Mouse (Mus musculus) myocyte (in vitro differentiated cells): ENCODE data around the gene Cox11. TPM values are rescaled to one million over a fixed set of nuclear protein-coding genes. Genes with fewer than 3 reads are reported as not detected.

ENCODE experiments used
- H3K27me3 ChIP-seq: one replicate; pipeline ENCODE4 v1.6.1; 2011; ENCODE audit not compliant: control insufficient read depth, insufficient read depth, insufficient read length
- H3K36me3 ChIP-seq: one replicate; pipeline ENCODE4 v1.6.1; 2011; ENCODE audit not compliant: control insufficient read depth, insufficient read depth
- H3K4me2 ChIP-seq: one replicate; pipeline ENCODE4 v1.6.1; 2011; ENCODE audit warnings: low read depth, control low read depth
- H3K4me3 ChIP-seq: one replicate; pipeline ENCODE4 v1.5.1; 2011; ENCODE audit warnings: mild to moderate bottlenecking, control low read depth, moderate library complexity
- H3K79me2 ChIP-seq: one replicate; pipeline ENCODE4 v1.6.1; 2011; ENCODE audit not compliant: control insufficient read depth, insufficient read depth
- H3ac ChIP-seq: one replicate; pipeline ENCODE4 v1.6.1; 2011; ENCODE audit not compliant: control insufficient read depth, insufficient read length
- CEBPB ChIP-seq: IDR thresholded peaks from 2 replicates; pipeline ENCODE4 v1.6.1; 2011; ENCODE audit warnings: mild to moderate bottlenecking, moderate library complexity; ENCODE audit not compliant: poor library complexity, insufficient read depth, severe bottlenecking
- E2F4 ChIP-seq: IDR thresholded peaks from one replicate; pipeline ENCODE4 v1.6.1; 2011; ENCODE audit warnings: mild to moderate bottlenecking, control low read depth, moderate library complexity; ENCODE audit not compliant: insufficient read depth
- MAX ChIP-seq: IDR thresholded peaks from one replicate; pipeline ENCODE4 v1.6.1; 2011; ENCODE audit warnings: low read depth, mild to moderate bottlenecking, control low read depth
- MYOD1 ChIP-seq, 3 experiments: IDR thresholded peaks; one replicate each; pipeline ENCODE4 v1.6.1; 2011; ENCODE audit warnings: control low read depth in 2 of 3, low read depth in 2 of 3, mild to moderate bottlenecking in 2 of 3, moderate library complexity in 1 of 3; ENCODE audit not compliant: insufficient read length in 2 of 3, control insufficient read depth in 1 of 3
- MYOG ChIP-seq, 3 experiments: IDR thresholded peaks; one replicate each; pipeline ENCODE4 v1.6.1; 2011; ENCODE audit warnings: control low read depth in 2 of 3, low read depth in 2 of 3, mild to moderate bottlenecking in 2 of 3; ENCODE audit not compliant: insufficient read length in 2 of 3, control insufficient read depth in 1 of 3, insufficient read depth in 1 of 3
- POLR2A ChIP-seq: IDR thresholded peaks from one replicate; pipeline ENCODE4 v1.6.1; 2011; ENCODE audit warnings: low read depth, mild to moderate bottlenecking, control low read depth, moderate library complexity; ENCODE audit not compliant: insufficient read length
- POLR2AphosphoS2 ChIP-seq: IDR thresholded peaks from one replicate; pipeline ENCODE4 v1.6.1; 2011; ENCODE audit warnings: low read depth, control low read depth; ENCODE audit not compliant: insufficient read length
- REST ChIP-seq: IDR thresholded peaks from one replicate; pipeline ENCODE4 v1.6.1; 2011; ENCODE audit warnings: mild to moderate bottlenecking, control low read depth, moderate library complexity; ENCODE audit not compliant: insufficient read depth, insufficient read length
- SRF ChIP-seq: IDR thresholded peaks from one replicate; pipeline ENCODE4 v1.6.1; 2011; ENCODE audit warnings: low read depth; ENCODE audit not compliant: control insufficient read depth, insufficient read length
- TCF12 ChIP-seq: IDR thresholded peaks from one replicate; pipeline ENCODE4 v1.6.1; 2011; ENCODE audit warnings: mild to moderate bottlenecking, control low read depth; ENCODE audit not compliant: poor library complexity, insufficient read depth, severe bottlenecking
- TCF3 ChIP-seq: IDR thresholded peaks from one replicate; pipeline ENCODE4 v1.6.1; 2011; ENCODE audit warnings: low read depth, control low read depth; ENCODE audit not compliant: insufficient read length
- USF1 ChIP-seq: IDR thresholded peaks from one replicate; pipeline ENCODE4 v1.6.1; 2011; ENCODE audit warnings: low read depth, mild to moderate bottlenecking, control low read depth, moderate library complexity
- polyA plus RNA-seq: library from polyadenylated mRNA; unstranded; fragments of >200 nt; fragmentation: generic; extraction: Trizol; gene quantifications from one replicate; pipeline ENCODE4 v1.2.1, GENCODE M21; 2012; ENCODE audit warnings: missing spikeins

Cox11 gene
- polyA plus RNA-seq, 1 experiment = 12.4 TPM

GRCm38 (mm10) chr11:90666144-90666757, 28.3 kb downstream of the Cox11 start:
- H3K4me3 ChIP-seq = no peak overlapping the region
- no peaks in the 10 kb centered on the region for H3K36me3 ChIP-seq
- H3K27me3 ChIP-seq = no peaks in the 10 kb centered on the region
- H3ac ChIP-seq = no peak overlapping the region
- H3K4me2 ChIP-seq = no peak overlapping the region
- H3K79me2 ChIP-seq = no peaks in the 10 kb centered on the region
- no peak for TF ChIP-seq CEBPB
- TF ChIP-seq MYOD1 (IDR thresholded peaks at IDR 0.05; ENCODE audit: control insufficient read depth in 1 of 3, insufficient read length in 2 of 3, low read depth in 2 of 3) = no peak
- TF ChIP-seq TCF12 = no peak
- TF ChIP-seq E2F4 = no peak
- TF ChIP-seq SRF = no peak
- no peak for TF ChIP-seq USF1
- TF ChIP-seq MYOG (IDR thresholded peaks at IDR 0.05; ENCODE audit: control insufficient read depth in 1 of 3, insufficient read depth in 1 of 3, insufficient read length in 2 of 3, low read depth in 2 of 3) = no peak
- TF ChIP-seq POLR2A = no peak
- TF ChIP-seq POLR2AphosphoS2 = no peak
- TF ChIP-seq REST = no peak
- no peak for TF ChIP-seq TCF3
- no peak for TF ChIP-seq MAX

DNA sequence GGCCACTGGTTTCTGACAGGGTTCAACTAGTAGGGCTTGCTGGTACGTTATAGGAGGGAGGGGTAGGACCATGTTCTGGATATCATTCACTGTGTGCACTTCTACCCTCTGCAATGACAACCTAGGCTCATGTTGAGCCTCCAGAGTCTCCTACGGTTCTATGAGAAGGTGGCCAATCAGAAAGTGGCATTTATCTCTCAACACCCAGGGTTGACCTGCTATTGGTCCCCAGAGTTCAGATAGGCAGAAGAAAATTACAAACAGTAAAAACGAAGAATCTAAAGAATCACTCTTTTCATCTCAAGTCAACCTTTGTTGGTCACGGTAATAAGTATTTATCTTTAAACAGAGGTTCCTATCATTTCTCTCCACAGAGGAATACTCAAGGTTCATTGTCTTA, 28.9 kb downstream of the Cox11 start:
- Histone ChIP-seq H3K27me3 (no peaks in the 10 kb centered on the region), H3K36me3 (no peaks in the 10 kb centered on the region), H3K4me2 (no peak overlapping the region), H3K79me2 (no peaks in the 10 kb centered on the region), H3K4me3 (no peak overlapping the region), H3ac (no peak overlapping the region)
- TF ChIP-seq TCF3 (no peak), E2F4 (no peak), MYOD1 (IDR thresholded peaks at IDR 0.05; ENCODE audit: control insufficient read depth in 1 of 3, insufficient read length in 2 of 3, low read depth in 2 of 3) (no peak), MAX (no peak), USF1 (no peak)

DNA sequence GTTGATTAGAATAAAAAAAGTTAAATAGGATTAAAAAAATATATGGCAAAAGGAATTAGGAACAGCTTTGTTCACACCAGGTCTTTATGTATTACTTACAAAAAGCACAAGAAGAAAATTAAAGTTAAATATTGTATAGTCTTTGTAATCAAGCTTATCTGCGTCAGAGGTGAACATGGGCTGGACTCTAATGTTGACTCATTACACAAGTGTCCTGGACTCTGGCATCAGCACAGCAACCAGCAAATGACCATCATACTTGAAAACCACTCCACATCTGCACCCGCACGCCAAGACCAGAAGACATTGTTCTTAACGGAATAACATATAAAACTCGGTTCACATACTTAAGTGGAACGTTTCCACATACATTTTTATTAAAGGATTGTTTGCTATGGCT, 29.4 kb downstream of the Cox11 start:
- H3K27me3 ChIP-seq = no peaks in the 10 kb centered on the region
- TF ChIP-seq REST (no peak), E2F4 (no peak), TCF12 (no peak), SRF (no peak), USF1 (no peak), TCF3 (no peak), CEBPB (no peak), MAX (no peak), POLR2A (no peak), MYOD1 (IDR thresholded peaks at IDR 0.05; ENCODE audit: control insufficient read depth in 1 of 3, insufficient read length in 2 of 3, low read depth in 2 of 3) (no peak)
- H3K4me2 ChIP-seq = no peak overlapping the region
- no peaks in the 10 kb centered on the region for H3K36me3 ChIP-seq
- no peaks in the 10 kb centered on the region for H3K79me2 ChIP-seq
- H3ac ChIP-seq = no peak overlapping the region
- no peak overlapping the region for H3K4me3 ChIP-seq

DNA sequence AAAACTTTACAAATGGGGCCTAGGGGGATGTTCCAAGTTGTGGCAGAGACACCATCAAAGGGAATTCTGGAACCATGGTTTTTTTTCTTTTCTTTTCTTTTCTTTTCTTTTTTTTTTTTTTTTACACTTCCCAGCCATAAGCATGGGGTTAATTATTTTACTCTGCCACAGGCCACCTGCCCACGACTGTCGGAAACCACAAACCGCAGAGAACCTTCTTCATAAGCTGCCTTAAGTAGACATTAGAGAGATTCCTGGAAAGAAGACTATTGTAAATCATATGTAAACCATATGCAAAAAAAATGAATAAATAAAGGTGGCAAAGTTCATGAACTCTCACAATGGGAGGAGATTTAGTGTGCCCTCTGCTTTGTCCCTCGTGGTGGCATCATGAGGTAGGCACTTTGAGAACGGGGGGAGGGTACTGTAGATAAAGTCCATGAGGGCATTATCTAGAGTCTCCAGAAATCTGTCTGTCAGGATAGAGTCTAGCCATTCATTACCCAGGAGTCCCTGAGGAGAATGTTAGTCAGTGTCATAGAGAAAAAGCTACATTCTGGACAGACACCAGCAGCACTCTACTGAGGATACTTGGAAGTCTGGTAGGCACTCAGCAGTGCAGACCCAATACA, 37.6 kb downstream of the Cox11 start:
- H3ac ChIP-seq = no peak overlapping the region
- no peak overlapping the region for H3K4me2 ChIP-seq
- no peaks in the 10 kb centered on the region for H3K27me3 ChIP-seq
- TF ChIP-seq TCF3 (no peak), SRF (no peak), POLR2A (no peak), E2F4 (no peak), MYOD1 (IDR thresholded peaks at IDR 0.05; ENCODE audit: control insufficient read depth in 1 of 3, insufficient read length in 2 of 3, low read depth in 2 of 3) (no peak), MAX (no peak), REST (no peak), USF1 (no peak), CEBPB (no peak), POLR2AphosphoS2 (no peak), MYOG (IDR thresholded peaks at IDR 0.05; ENCODE audit: control insufficient read depth in 1 of 3, insufficient read depth in 1 of 3, insufficient read length in 2 of 3, low read depth in 2 of 3) (no peak), TCF12 (no peak)
- no peaks in the 10 kb centered on the region for H3K79me2 ChIP-seq
- no peak overlapping the region for H3K4me3 ChIP-seq
- H3K36me3 ChIP-seq = no peaks in the 10 kb centered on the region

DNA sequence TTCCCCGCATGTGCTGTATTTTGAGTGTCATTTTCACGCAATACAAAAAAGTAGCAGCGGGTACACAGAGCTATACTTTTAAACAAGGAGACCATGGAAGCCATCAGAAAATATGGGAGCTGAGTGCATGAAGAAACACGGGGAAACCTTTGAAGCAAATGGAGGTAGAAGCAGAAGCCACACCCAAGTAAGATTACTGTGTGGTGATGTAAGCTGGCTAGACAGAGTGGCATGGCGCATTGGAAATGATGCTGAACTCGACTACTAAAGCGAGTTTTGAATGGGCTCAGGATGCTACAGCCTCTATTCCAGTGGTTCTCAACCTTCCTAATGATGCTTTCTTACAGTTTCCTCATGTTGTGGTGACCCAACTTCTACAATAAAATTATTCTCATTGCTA, 39.1 kb downstream of the Cox11 start:
- H3K4me2 ChIP-seq = no peak overlapping the region
- no peaks in the 10 kb centered on the region for H3K79me2 ChIP-seq
- H3K27me3 ChIP-seq = peaks cover 4% of the 10 kb centered on the region
- H3K36me3 ChIP-seq = no peaks in the 10 kb centered on the region
- TF ChIP-seq POLR2AphosphoS2 (no peak), MAX (no peak), E2F4 (no peak), SRF (no peak), REST (no peak), TCF12 (no peak), MYOG (IDR thresholded peaks at IDR 0.05; ENCODE audit: control insufficient read depth in 1 of 3, insufficient read depth in 1 of 3, insufficient read length in 2 of 3, low read depth in 2 of 3) (no peak), TCF3 (no peak), POLR2A (no peak)
- no peak overlapping the region for H3ac ChIP-seq
- no peak overlapping the region for H3K4me3 ChIP-seq
